ENCODE assay signal across 10 mouse cellular contexts in genomic region chr12:86880090-86880723, GRCm38 (mm10). TPM values are rescaled to one million over a fixed set of nuclear protein-coding genes. Genes with fewer than 3 reads are reported as not detected.
DNase-seq lines count a peak whose midpoint lies in the region; ATAC-seq lines count a peak whose summit lies in the region.
"Had no signal": no experiment of that assay in that cellular context is flagged by ENCODE, and none has a peak within 500 bp of the region (broad histone marks: within the 10 kb centered on the region; RNA-seq: fewer than 3 reads in every experiment).

No protein-coding gene starts in this region.

- peak overlapping the region; percentile 38; the same call in 1 of the 2 replicates for H3K4me2 ChIP-seq in heart, embryonic 12.5 days
- peak overlapping the region; percentile 27 for H3K4me2 ChIP-seq in lung, embryonic 16.5 days (ENCODE audit: low read depth, low read length)
- peak overlapping the region; percentile 89 for H3K4me2 ChIP-seq in forebrain, embryonic 15.5 days (replicated peaks)
- peak overlapping the region; percentile 64 for H3K4me2 ChIP-seq in neural tube, embryonic 14.5 days (ENCODE audit: low read depth, low read length)

- ATAC-seq in heart, embryonic 12.5 days (ENCODE audit: insufficient number of reproducible peaks, low FRiP score): no peak
- ATAC-seq in lung, embryonic 16.5 days (ENCODE audit: low read depth): no peak
- ATAC-seq in forebrain, embryonic 15.5 days (replicated peaks): no peak
- no peak for ATAC-seq in neural tube, embryonic 14.5 days (ENCODE audit: low read depth)

- no peak overlapping the region for H3K4me3 ChIP-seq in heart, embryonic 12.5 days
- no peak overlapping the region for H3K4me3 ChIP-seq in lung, embryonic 16.5 days (ENCODE audit: low read length)
- peak overlapping the region; percentile 98 for H3K4me3 ChIP-seq in forebrain, embryonic 15.5 days
- peak overlapping the region; percentile 26 for H3K4me3 ChIP-seq in neural tube, embryonic 14.5 days (ENCODE audit: low read depth, low read length)

- no peaks in the 10 kb centered on the region for H3K27me3 ChIP-seq in heart, embryonic 12.5 days (replicated peaks)
- no peaks in the 10 kb centered on the region for H3K27me3 ChIP-seq in lung, embryonic 16.5 days (ENCODE audit: control insufficient read depth, insufficient read depth, low read depth, low read length)
- no peaks in the 10 kb centered on the region for H3K27me3 ChIP-seq in forebrain, embryonic 15.5 days
- H3K27me3 ChIP-seq in neural tube, embryonic 14.5 days (ENCODE audit: control insufficient read depth, insufficient read depth, low read length): peaks cover 4% of the 10 kb centered on the region; the same call in 1 of the 2 replicates

- peaks cover 30% of the 10 kb centered on the region for H3K4me1 ChIP-seq in heart, embryonic 12.5 days (replicated peaks)
- H3K4me1 ChIP-seq in lung, embryonic 16.5 days (replicated peaks; ENCODE audit: control insufficient read depth, insufficient read depth, low read length): peaks cover 26% of the 10 kb centered on the region
- peaks cover 36% of the 10 kb centered on the region for H3K4me1 ChIP-seq in forebrain, embryonic 15.5 days
- peaks cover 22% of the 10 kb centered on the region for H3K4me1 ChIP-seq in neural tube, embryonic 14.5 days (ENCODE audit: control insufficient read depth, insufficient read depth, low read length)

- H3K36me3 ChIP-seq in heart, embryonic 12.5 days: peaks cover 16% of the 10 kb centered on the region
- H3K36me3 ChIP-seq in lung, embryonic 16.5 days (ENCODE audit: control insufficient read depth, insufficient read depth, low read length): 0 out of 2 replicates have a peak, but pooled peaks cover 4% of the 10 kb centered on the region
- no peaks in the 10 kb centered on the region for H3K36me3 ChIP-seq in forebrain, embryonic 15.5 days
- H3K36me3 ChIP-seq in neural tube, embryonic 14.5 days (ENCODE audit: control insufficient read depth, insufficient read depth, low read length): no peaks in the 10 kb centered on the region

- H3K9ac ChIP-seq in heart, embryonic 12.5 days: no peak overlapping the region
- no peak overlapping the region for H3K9ac ChIP-seq in lung, embryonic 16.5 days (ENCODE audit: low read length)
- peak overlapping the region; percentile 14; the same call in 1 of the 2 replicates for H3K9ac ChIP-seq in forebrain, embryonic 15.5 days (replicated peaks)
- H3K9ac ChIP-seq in neural tube, embryonic 14.5 days (replicated peaks; ENCODE audit: low read depth, low read length): peak overlapping the region; percentile 28; the same call in 1 of the 2 replicates
- H3K9ac ChIP-seq: liver, embryonic 14.5 days had no signal

- DNase-seq in heart, postnatal 36 days: no peak
- DNase-seq in lung, postnatal 36 days: no peak
- no peak for DNase-seq in left cerebral cortex, adult 11 months (ENCODE audit: low spot score)
- no peak for DNase-seq in urinary bladder, postnatal 36 days (ENCODE audit: low spot score in 2 of 2)
- DNase-seq: kidney, adult 8-10 months had no signal

- 40% methylated on average over 3 of the region's 3 CpGs for WGBS in heart, embryonic 12.5 days
- WGBS in lung, embryonic 16.5 days: 41% methylated on average over 3 of the region's 3 CpGs
- WGBS in forebrain, embryonic 15.5 days: 28% methylated on average over 3 of the region's 3 CpGs
- 48% methylated on average over 3 of the region's 3 CpGs for WGBS in neural tube, embryonic 14.5 days

- no peaks in the 10 kb centered on the region for H3K9me3 ChIP-seq in heart, embryonic 12.5 days (replicated peaks)
- no peaks in the 10 kb centered on the region for H3K9me3 ChIP-seq in lung, embryonic 16.5 days (ENCODE audit: control insufficient read depth, low read length)
- H3K9me3 ChIP-seq in forebrain, embryonic 15.5 days: no peaks in the 10 kb centered on the region
- H3K9me3 ChIP-seq in neural tube, embryonic 14.5 days (ENCODE audit: control insufficient read depth, low read length): no peaks in the 10 kb centered on the region

- intact Hi-C loops in heart, postnatal 36 days (cut with DNase I): no loop called here

- H3K27ac ChIP-seq in heart, embryonic 12.5 days (ENCODE audit: poor library complexity, severe bottlenecking): no peak overlapping the region
- H3K27ac ChIP-seq in lung, embryonic 16.5 days (ENCODE audit: low read length): no peak overlapping the region
- peak overlapping the region; percentile 61 for H3K27ac ChIP-seq in forebrain, embryonic 15.5 days (replicated peaks)
- no peak overlapping the region for H3K27ac ChIP-seq in neural tube, embryonic 14.5 days (ENCODE audit: low read depth, low read length)
- H3K27ac ChIP-seq: liver, embryonic 14.5 days had no signal

RNA-seq across cellular contexts. Expression of gene Irf2bpl, which starts 4.4 kb away (rescaled TPM):
- 57.8 and 59.5 TPM in 2 replicates for polyA plus RNA-seq in heart, embryonic 12.5 days (2016; fragmentation: Nextera tagmentation; extraction: Ambion mirVana)
- total RNA-seq in heart, postnatal 36 days (2021): 10 to 100 TPM; 36.1 to 37.0 TPM
- polyA plus RNA-seq in lung, embryonic 16.5 days (2015; fragmentation: Nextera tagmentation; extraction: Ambion mirVana): 28.8 and 34.2 TPM in 2 replicates
- polyA plus RNA-seq in forebrain, embryonic 15.5 days (2015; fragmentation: Nextera tagmentation; extraction: Ambion mirVana): 94.9 and 95.8 TPM in 2 replicates
- 47.6 and 58.3 TPM in 2 replicates for polyA plus RNA-seq in neural tube, embryonic 14.5 days (2014; fragmentation: Nextera tagmentation; extraction: Ambion mirVana)

Comparison
In these comparisons a context has a peak if more than half of its experiments do, and no peak if none do; other contexts are left out.
1. H3K4me2 ChIP-seq: peak in every context shown above with its lines; median percentile 89 in forebrain, embryonic 15.5 days; 64 in neural tube, embryonic 14.5 days; 38 in heart, embryonic 12.5 days; 27 in lung, embryonic 16.5 days.
2. H3K4me3 ChIP-seq: peak in forebrain, embryonic 15.5 days (single experiment) and neural tube, embryonic 14.5 days (single experiment); none in heart, embryonic 12.5 days (single experiment) and lung, embryonic 16.5 days (single experiment).
3. H3K9ac ChIP-seq: peak in forebrain, embryonic 15.5 days (single experiment) and neural tube, embryonic 14.5 days (single experiment); none in heart, embryonic 12.5 days (single experiment) and lung, embryonic 16.5 days (single experiment).